Mouse (Mus musculus): ENCODE measurements around the gene Rsph14. TPM values are rescaled to one million over a fixed set of nuclear protein-coding genes. Genes with fewer than 3 reads are reported as not detected.

The Rsph14 gene
- total RNA-seq, 2 experiments from 2014 or later, result 0.34 to 1.00 TPM

GRCm38 (mm10) chr10:75061341-75062188, 29.2 kb upstream of the Rsph14 start:
- TF ChIP-seq CTCF (conservative IDR thresholded peaks at IDR 0.05), result no peak
- Histone ChIP-seq H3K4me3 (peak overlapping the region; percentile 85), H3K27ac (peak overlapping the region; percentile 90)
- DNase-seq (ENCODE audit: low spot score in 2 of 2), result no peak

GRCm38 (mm10) chr10:75060843-75061235, 28.5 kb upstream of the Rsph14 start:
- DNase-seq (ENCODE audit: low spot score in 2 of 2), result no peak
- peak overlapping the region; percentile 90 for H3K27ac ChIP-seq
- H3K4me3 ChIP-seq, result peak overlapping the region; percentile 85
- no peak for TF ChIP-seq CTCF (conservative IDR thresholded peaks at IDR 0.05)

- DNase-seq (ENCODE audit: low spot score in 2 of 2), result peak; percentile 71 to 74
- H3K27ac ChIP-seq, result peak within 1 kb of the TSS; percentile 90
- no peak for TF ChIP-seq CTCF (conservative IDR thresholded peaks at IDR 0.05)
Measured at GRCm38 (mm10) chr10:75060217-75060842, 27.9 kb upstream of the Rsph14 start, which contains the start of gene Bcr. Gene Bcr (plus strand): TSS chr10:75060592.

GRCm38 (mm10) chr10:75059396-75059795, 27.0 kb upstream of the Rsph14 start:
- peak overlapping the region; percentile 25; the same call in 1 of the 2 replicates for H3K27ac ChIP-seq
- TF ChIP-seq CTCF (conservative IDR thresholded peaks at IDR 0.05), result peak; percentile 88
- no peak overlapping the region; the same call in 1 of the 2 replicates for H3K4me3 ChIP-seq
- peak; percentile 79 to 83 for DNase-seq (ENCODE audit: low spot score in 2 of 2)

More at GRCm38 (mm10) chr10:75060217-75060842, 27.9 kb upstream of the Rsph14 start, which contains the start of gene Bcr:
- peak within 1 kb of the TSS; percentile 85 for H3K4me3 ChIP-seq

GRCm38 (mm10) chr10:75058761-75059395, 26.5 kb upstream of the Rsph14 start:
- no peak for DNase-seq (ENCODE audit: low spot score in 2 of 2)
- Histone ChIP-seq H3K4me3 (no peak overlapping the region), H3K27ac (no peak overlapping the region)
- TF ChIP-seq CTCF (conservative IDR thresholded peaks at IDR 0.05), result no peak

GRCm38 (mm10) chr10:75058336-75058735, 25.9 kb upstream of the Rsph14 start:
- TF ChIP-seq CTCF (conservative IDR thresholded peaks at IDR 0.05), result no peak
- Histone ChIP-seq H3K27ac (no peak overlapping the region), H3K4me3 (no peak overlapping the region)
- DNase-seq (ENCODE audit: low spot score in 2 of 2), result no peak

GRCm38 (mm10) chr10:75056255-75056654, 23.9 kb upstream of the Rsph14 start:
- Histone ChIP-seq H3K4me3 (no peak overlapping the region), H3K27ac (peak overlapping the region; percentile 43)
- peak; percentile 36 to 65 for DNase-seq (ENCODE audit: low spot score in 2 of 2)
- TF ChIP-seq CTCF (conservative IDR thresholded peaks at IDR 0.05), result no peak

- TF ChIP-seq CTCF (conservative IDR thresholded peaks at IDR 0.05), result no peak
- peak overlapping the region; percentile 43; the same call in 1 of the 2 replicates for H3K27ac ChIP-seq
- no peak for DNase-seq (ENCODE audit: low spot score in 2 of 2)
- no peak overlapping the region for H3K4me3 ChIP-seq
Measured at GRCm38 (mm10) chr10:75055672-75056071, 23.3 kb upstream of the Rsph14 start.

- no peak overlapping the region; the same call in 1 of the 2 replicates for H3K27ac ChIP-seq
- no peak overlapping the region for H3K4me3 ChIP-seq
- DNase-seq (ENCODE audit: low spot score in 2 of 2), result no peak
- TF ChIP-seq CTCF (conservative IDR thresholded peaks at IDR 0.05), result no peak
Measured at GRCm38 (mm10) chr10:75054125-75054524, 21.7 kb upstream of the Rsph14 start.

GRCm38 (mm10) chr10:75053655-75054054, 21.3 kb upstream of the Rsph14 start:
- H3K27ac ChIP-seq, result no peak overlapping the region
- H3K4me3 ChIP-seq, result no peak overlapping the region
- no peak for DNase-seq (ENCODE audit: low spot score in 2 of 2)
- no peak for TF ChIP-seq CTCF (conservative IDR thresholded peaks at IDR 0.05)

GRCm38 (mm10) chr10:75052902-75053301, 20.5 kb upstream of the Rsph14 start:
- no peak overlapping the region for H3K27ac ChIP-seq
- TF ChIP-seq CTCF (conservative IDR thresholded peaks at IDR 0.05), result no peak
- DNase-seq (ENCODE audit: low spot score in 2 of 2), result no peak
- H3K4me3 ChIP-seq, result no peak overlapping the region

- no peak for TF ChIP-seq CTCF (conservative IDR thresholded peaks at IDR 0.05)
Measured at GRCm38 (mm10) chr10:75051364-75052074, 19.1 kb upstream of the Rsph14 start.

More at GRCm38 (mm10) chr10:75051364-75052074, 19.1 kb upstream of the Rsph14 start:
- Histone ChIP-seq H3K4me3 (no peak overlapping the region), H3K27ac (no peak overlapping the region)
- no peak for DNase-seq (ENCODE audit: low spot score in 2 of 2)
